9 mouse cellular contexts compared by ENCODE assay signal in genomic region chr11:54754301-54755147, GRCm38 (mm10). TPM values are rescaled to one million over a fixed set of nuclear protein-coding genes. Genes with fewer than 3 reads are reported as not detected.
A peak's percentile ranks its signal among the peaks of the same experiment; 100 is the strongest.
DNase-seq lines count a peak whose midpoint lies in the region; ATAC-seq lines count a peak whose summit lies in the region.
"Had no signal": no experiment of that assay in that cellular context is flagged by ENCODE, and none has a peak within 500 bp of the region (broad histone marks: within the 10 kb centered on the region; RNA-seq: fewer than 3 reads in every experiment).

No protein-coding gene starts in this region.

- H3K36me3 ChIP-seq in neural tube, embryonic 13.5 days = peaks cover 10% of the 10 kb centered on the region; the same call in 1 of the 2 replicates

- 23% methylated on average over 10 of the region's 10 CpGs for WGBS in neural tube, embryonic 13.5 days

- peak overlapping the region; percentile 13; the same call in 1 of the 2 replicates for H3K9ac ChIP-seq in neural tube, embryonic 13.5 days

- H3K27me3 ChIP-seq in neural tube, embryonic 13.5 days = no peaks in the 10 kb centered on the region

- peak; percentile 27 for DNase-seq in left cerebral cortex, adult 11 months (ENCODE audit: low spot score)
- DNase-seq in left cerebral cortex, postnatal 36 days (ENCODE audit: low spot score in 2 of 2) = no peak
- peak; percentile 30 for DNase-seq in fat pad, adult 2 months (ENCODE audit: extremely low read depth, low read depth, low spot score)
- peak; percentile 26 for DNase-seq in layer of hippocampus, adult 9-10 months (ENCODE audit: low spot score)
- DNase-seq in natural killer cell, adult 2 months (ENCODE audit: low spot score in 2 of 2) = no peak
- DNase-seq in thymus, postnatal 25 days = no peak
- DNase-seq in kidney, adult 8-10 months = no peak
- DNase-seq: heart, adult 11 months had no signal

- peak overlapping the region; percentile 94 for H3K27ac ChIP-seq in neural tube, embryonic 13.5 days (replicated peaks)

- H3K4me2 ChIP-seq in neural tube, embryonic 13.5 days = peak overlapping the region; percentile 36

- intact Hi-C loops in left cerebral cortex, postnatal 36 days (cut with DNase I) = no loop called here

- H3K9me3 ChIP-seq in neural tube, embryonic 13.5 days = no peaks in the 10 kb centered on the region

- ATAC-seq in neural tube, embryonic 13.5 days (ENCODE audit: low read depth) = peak; percentile 88

- peaks cover 53% of the 10 kb centered on the region for H3K4me1 ChIP-seq in neural tube, embryonic 13.5 days (replicated peaks)

- no peak overlapping the region for H3K4me3 ChIP-seq in neural tube, embryonic 13.5 days

RNA-seq across cellular contexts. Expression of gene Cdc42se2, which starts 33.0 kb away (rescaled TPM):
- total RNA-seq in left cerebral cortex, postnatal 36 days (2021) = 100 to 1,000 TPM; 130 to 148 TPM
- polyA plus RNA-seq in neural tube, embryonic 13.5 days (2015; fragmentation: Nextera tagmentation; extraction: Ambion mirVana) = 134 and 144 TPM in 2 replicates

Comparison
In these comparisons a context has a peak if more than half of its experiments do, and no peak if none do; other contexts are left out.
1. DNase-seq: peak in left cerebral cortex, adult 11 months (single experiment), fat pad, adult 2 months (single experiment) and layer of hippocampus, adult 9-10 months (single experiment); none in left cerebral cortex, postnatal 36 days (0 of 2), natural killer cell, adult 2 months (0 of 2), thymus, postnatal 25 days (single experiment) and kidney, adult 8-10 months (0 of 2).